Mouse (Mus musculus): Measurements from ENCODE around the gene Atp2c2. TPM values are rescaled to one million over a fixed set of nuclear protein-coding genes. Genes with fewer than 3 reads are reported as not detected.

Gene Atp2c2
- polyA plus RNA-seq (2015; fragmentation: Nextera tagmentation; extraction: Ambion mirVana), result 10.8 and 15.9 TPM in 2 replicates

GRCm38 (mm10) chr8:119699549-119700134, at the start of gene Atp2c2:
Atp2c2 (plus strand) TSS chr8:119700009.
- peak within 1 kb of the TSS; percentile 44 for H3K4me3 ChIP-seq (replicated peaks; ENCODE audit: low read length)
- H3K36me3 ChIP-seq (ENCODE audit: control insufficient read depth, insufficient read depth, low read length), result no peaks in the 10 kb centered on the region
- ATAC-seq (ENCODE audit: insufficient read depth, low FRiP score), result peak; percentile 83
- no peaks in the 10 kb centered on the region for H3K9me3 ChIP-seq (replicated peaks; ENCODE audit: control insufficient read depth, low read length)
- peak within 1 kb of the TSS; percentile 29; the same call in 1 of the 2 replicates for H3K27ac ChIP-seq (ENCODE audit: low read length)
- H3K4me1 ChIP-seq (ENCODE audit: control insufficient read depth, insufficient read depth, low read length), result no peaks in the 10 kb centered on the region
- WGBS, result 6% methylated on average over 26 of the region's 26 CpGs
- peak within 1 kb of the TSS; percentile 51 for H3K4me2 ChIP-seq (ENCODE audit: low read depth, low read length)
- H3K27me3 ChIP-seq (ENCODE audit: control insufficient read depth, insufficient read depth, low read length), result peaks cover 13% of the 10 kb centered on the region
- peak within 1 kb of the TSS; percentile 68 for H3K9ac ChIP-seq (ENCODE audit: low read length)

- peak; percentile 79 for ATAC-seq (ENCODE audit: insufficient read depth, low FRiP score)
Measured at GRCm38 (mm10) chr8:119651324-119651723, 48.5 kb upstream of the Atp2c2 start.

GRCm38 (mm10) chr8:119656709-119657464, 42.9 kb upstream of the Atp2c2 start:
- Histone ChIP-seq H3K27me3 (ENCODE audit: control insufficient read depth, insufficient read depth, low read length) (no peaks in the 10 kb centered on the region), H3K9ac (ENCODE audit: low read length) (no peak overlapping the region), H3K9me3 (replicated peaks; ENCODE audit: control insufficient read depth, low read length) (no peaks in the 10 kb centered on the region), H3K36me3 (ENCODE audit: control insufficient read depth, insufficient read depth, low read length) (no peaks in the 10 kb centered on the region), H3K27ac (ENCODE audit: low read length) (no peak overlapping the region), H3K4me2 (ENCODE audit: low read depth, low read length) (no peak overlapping the region), H3K4me3 (replicated peaks; ENCODE audit: low read length) (no peak overlapping the region), H3K4me1 (ENCODE audit: control insufficient read depth, insufficient read depth, low read length) (peaks cover 10% of the 10 kb centered on the region)
- 43% methylated on average over 5 of the region's 5 CpGs for WGBS
- ATAC-seq (ENCODE audit: insufficient read depth, low FRiP score), result peak; percentile 14; the same call in 1 of the 2 replicates

More at GRCm38 (mm10) chr8:119651324-119651723, 48.5 kb upstream of the Atp2c2 start:
- WGBS, result 28% methylated on average over 2 of the region's 2 CpGs
- no peaks in the 10 kb centered on the region for H3K27me3 ChIP-seq (ENCODE audit: control insufficient read depth, insufficient read depth, low read length)
- H3K27ac ChIP-seq (ENCODE audit: low read length), result no peak overlapping the region
- peaks cover 3% of the 10 kb centered on the region; the same call in 1 of the 2 replicates for H3K4me1 ChIP-seq (ENCODE audit: control insufficient read depth, insufficient read depth, low read length)
- no peak overlapping the region for H3K4me2 ChIP-seq (ENCODE audit: low read depth, low read length)
- no peaks in the 10 kb centered on the region for H3K36me3 ChIP-seq (ENCODE audit: control insufficient read depth, insufficient read depth, low read length)
- no peak overlapping the region for H3K4me3 ChIP-seq (replicated peaks; ENCODE audit: low read length)
- no peak overlapping the region for H3K9ac ChIP-seq (ENCODE audit: low read length)
- no peaks in the 10 kb centered on the region for H3K9me3 ChIP-seq (replicated peaks; ENCODE audit: control insufficient read depth, low read length)

GRCm38 (mm10) chr8:119661081-119661480, 38.7 kb upstream of the Atp2c2 start:
- H3K9me3 ChIP-seq (replicated peaks; ENCODE audit: control insufficient read depth, low read length), result no peaks in the 10 kb centered on the region
- WGBS, result 8% methylated on average over 9 of the region's 9 CpGs
- no peak overlapping the region for H3K4me2 ChIP-seq (ENCODE audit: low read depth, low read length)
- no peak overlapping the region for H3K4me3 ChIP-seq (replicated peaks; ENCODE audit: low read length)
- peak; percentile 44 for ATAC-seq (ENCODE audit: insufficient read depth, low FRiP score)
- H3K9ac ChIP-seq (ENCODE audit: low read length), result peak overlapping the region; percentile 43; the same call in 1 of the 2 replicates
- H3K27ac ChIP-seq (ENCODE audit: low read length), result peak overlapping the region; percentile 15; the same call in 1 of the 2 replicates
- H3K36me3 ChIP-seq (ENCODE audit: control insufficient read depth, insufficient read depth, low read length), result no peaks in the 10 kb centered on the region
- H3K27me3 ChIP-seq (ENCODE audit: control insufficient read depth, insufficient read depth, low read length), result no peaks in the 10 kb centered on the region
- peaks cover 22% of the 10 kb centered on the region for H3K4me1 ChIP-seq (ENCODE audit: control insufficient read depth, insufficient read depth, low read length)

GRCm38 (mm10) chr8:119661892-119662291, 37.9 kb upstream of the Atp2c2 start:
- no peak overlapping the region for H3K9ac ChIP-seq (ENCODE audit: low read length)
- H3K36me3 ChIP-seq (ENCODE audit: control insufficient read depth, insufficient read depth, low read length), result no peaks in the 10 kb centered on the region
- WGBS, result 75% methylated on average over 6 of the region's 6 CpGs
- no peak overlapping the region for H3K27ac ChIP-seq (ENCODE audit: low read length)
- ATAC-seq (ENCODE audit: insufficient read depth, low FRiP score), result no peak
- H3K4me3 ChIP-seq (replicated peaks; ENCODE audit: low read length), result no peak overlapping the region
- peaks cover 29% of the 10 kb centered on the region for H3K4me1 ChIP-seq (ENCODE audit: control insufficient read depth, insufficient read depth, low read length)
- H3K4me2 ChIP-seq (ENCODE audit: low read depth, low read length), result no peak overlapping the region
- H3K27me3 ChIP-seq (ENCODE audit: control insufficient read depth, insufficient read depth, low read length), result no peaks in the 10 kb centered on the region
- H3K9me3 ChIP-seq (replicated peaks; ENCODE audit: control insufficient read depth, low read length), result no peaks in the 10 kb centered on the region

GRCm38 (mm10) chr8:119663440-119663839, 36.4 kb upstream of the Atp2c2 start:
- Histone ChIP-seq H3K27me3 (ENCODE audit: control insufficient read depth, insufficient read depth, low read length) (no peaks in the 10 kb centered on the region), H3K4me1 (ENCODE audit: control insufficient read depth, insufficient read depth, low read length) (peaks cover 29% of the 10 kb centered on the region), H3K4me2 (ENCODE audit: low read depth, low read length) (no peak overlapping the region), H3K9ac (ENCODE audit: low read length) (no peak overlapping the region), H3K4me3 (replicated peaks; ENCODE audit: low read length) (no peak overlapping the region), H3K36me3 (ENCODE audit: control insufficient read depth, insufficient read depth, low read length) (no peaks in the 10 kb centered on the region), H3K9me3 (replicated peaks; ENCODE audit: control insufficient read depth, low read length) (no peaks in the 10 kb centered on the region), H3K27ac (ENCODE audit: low read length) (no peak overlapping the region)
- 69% methylated on average over 11 of the region's 11 CpGs for WGBS
- no peak for ATAC-seq (ENCODE audit: insufficient read depth, low FRiP score)

- Histone ChIP-seq H3K27ac (ENCODE audit: low read length) (no peak overlapping the region; the same call in 1 of the 2 replicates), H3K4me2 (ENCODE audit: low read depth, low read length) (no peak overlapping the region), H3K4me3 (replicated peaks; ENCODE audit: low read length) (no peak overlapping the region), H3K9me3 (replicated peaks; ENCODE audit: control insufficient read depth, low read length) (no peaks in the 10 kb centered on the region), H3K9ac (ENCODE audit: low read length) (no peak overlapping the region; the same call in none of the 2 replicates), H3K36me3 (ENCODE audit: control insufficient read depth, insufficient read depth, low read length) (no peaks in the 10 kb centered on the region), H3K27me3 (ENCODE audit: control insufficient read depth, insufficient read depth, low read length) (no peaks in the 10 kb centered on the region), H3K4me1 (ENCODE audit: control insufficient read depth, insufficient read depth, low read length) (peaks cover 40% of the 10 kb centered on the region)
- WGBS, result 55% methylated on average over 6 of the region's 6 CpGs
- no peak for ATAC-seq (ENCODE audit: insufficient read depth, low FRiP score)
Measured at GRCm38 (mm10) chr8:119665270-119665669, 34.5 kb upstream of the Atp2c2 start.

GRCm38 (mm10) chr8:119666219-119666951, 33.4 kb upstream of the Atp2c2 start, which contains the start of gene Wfdc1:
Wfdc1 (plus strand) TSS chr8:119666365.
- Histone ChIP-seq H3K27ac (ENCODE audit: low read length) (no peak within 1 kb of the TSS; the same call in 1 of the 2 replicates), H3K4me2 (ENCODE audit: low read depth, low read length) (peak within 1 kb of the TSS; percentile 16; the same call in 1 of the 2 replicates), H3K27me3 (ENCODE audit: control insufficient read depth, insufficient read depth, low read length) (no peaks in the 10 kb centered on the region), H3K4me3 (replicated peaks; ENCODE audit: low read length) (peak within 1 kb of the TSS; percentile 18), H3K9me3 (replicated peaks; ENCODE audit: control insufficient read depth, low read length) (no peaks in the 10 kb centered on the region), H3K9ac (ENCODE audit: low read length) (peak within 1 kb of the TSS; percentile 45), H3K4me1 (ENCODE audit: control insufficient read depth, insufficient read depth, low read length) (peaks cover 41% of the 10 kb centered on the region), H3K36me3 (ENCODE audit: control insufficient read depth, insufficient read depth, low read length) (no peaks in the 10 kb centered on the region)
- ATAC-seq (ENCODE audit: insufficient read depth, low FRiP score), result no peak
- WGBS, result 25% methylated on average over 14 of the region's 14 CpGs
